Mouse (Mus musculus): ENCODE measurements around the gene Vmn1r34.
"Not testable (repeated sequence)": the region's sequence is repeated elsewhere in the genome, so short reads cannot be mapped to it uniquely, and the experiment has no call there.

The Vmn1r34 gene

DNA sequence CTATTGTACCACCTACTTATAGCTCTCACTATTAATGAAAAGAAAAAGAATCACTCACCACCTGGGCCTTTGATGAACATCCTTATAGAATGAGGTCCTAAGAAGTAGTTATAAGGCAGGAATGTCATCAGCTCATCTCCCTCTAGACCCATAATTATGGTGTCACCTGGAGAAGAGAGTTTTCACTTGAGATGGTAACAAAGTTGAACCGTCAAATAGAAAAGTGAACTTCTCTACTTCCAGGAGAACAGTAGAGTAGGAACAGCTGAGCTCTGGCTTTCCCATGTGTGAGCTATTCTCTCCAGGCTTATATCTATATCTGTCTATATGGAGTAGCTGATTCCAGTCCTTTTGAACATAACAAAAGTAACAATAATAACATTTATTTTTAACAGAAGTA, at the start of gene Vmn1r34:
Vmn1r34 (minus strand) TSS at position 101 of the 400 bp plus-strand sequence.
- in situ Hi-C loops (cut with MboI, MseI) = loop anchor here in 1 of 2 experiments (5.0 kb wide), 1 partner anchor 194 kb away; no protein-coding TSS in a partner anchor

DNA sequence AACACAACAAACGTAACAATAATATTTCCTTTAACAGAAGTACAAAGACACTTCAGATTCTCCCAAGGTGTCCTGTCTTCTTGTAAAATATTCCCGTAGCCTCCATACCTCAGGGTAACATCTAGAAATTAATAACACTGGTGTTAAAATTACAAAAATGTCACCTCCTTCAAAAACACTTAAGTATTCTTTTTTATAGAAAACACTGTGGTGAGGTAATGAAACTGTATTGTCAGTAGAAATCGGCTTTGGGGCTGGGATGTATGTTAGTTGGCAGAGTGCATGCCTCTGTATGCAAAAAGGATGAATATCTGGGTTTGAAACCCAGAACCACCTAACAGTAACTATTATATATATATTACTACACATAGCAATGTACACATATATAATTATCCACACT, 42.1 kb upstream of the Vmn1r34 start, which contains the start of gene Vmn1r35:
Vmn1r35 (minus strand) TSS at position 101 of the 400 bp plus-strand sequence.
- in situ Hi-C loops (cut with MboI, MseI) = no loop called here

DNA sequence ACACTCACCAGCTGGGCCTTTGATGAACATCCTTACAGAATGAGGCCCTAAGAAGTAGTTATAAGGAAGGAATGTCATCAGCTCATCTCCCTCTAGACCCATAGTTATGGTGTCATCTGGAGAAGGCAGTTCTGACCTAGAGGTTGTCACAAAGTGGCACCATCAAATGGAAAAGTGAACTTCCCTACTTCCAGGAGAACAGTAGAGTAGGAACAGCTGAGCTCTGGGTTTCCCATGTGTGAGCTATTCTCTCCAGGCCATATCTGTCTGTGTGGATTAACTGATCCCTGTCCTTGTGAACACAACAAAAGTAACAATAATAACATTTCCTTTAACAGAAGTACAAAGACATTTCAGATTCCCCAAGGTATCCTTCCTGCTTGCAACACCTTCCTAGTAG, 25.5 kb downstream of the Vmn1r34 start, which contains the start of gene Vmn1r33:
Vmn1r33 (minus strand) TSS at position 101 of the 400 bp plus-strand sequence.
- in situ Hi-C loops (cut with MboI, MseI) = not testable (repeated sequence)

DNA sequence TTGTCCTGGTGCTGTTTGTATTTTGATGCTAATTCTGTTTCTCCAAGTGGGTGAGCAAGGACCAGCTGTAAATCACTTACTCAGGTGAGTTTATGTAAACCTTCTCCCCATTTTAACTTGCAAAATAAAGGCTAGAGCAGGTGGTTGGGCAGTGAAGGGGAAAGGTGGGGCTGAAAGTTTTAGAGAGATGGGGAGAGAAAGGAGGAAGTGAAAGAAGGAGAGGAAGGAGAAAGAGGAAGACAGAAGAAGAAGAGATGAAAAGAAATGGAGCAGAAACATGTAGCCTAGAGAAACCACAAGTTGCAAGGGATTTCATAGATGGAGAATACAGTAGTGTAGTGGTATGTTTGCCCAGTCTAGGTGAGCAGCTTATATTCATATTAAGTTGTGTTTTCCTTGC, 47.9 kb downstream of the Vmn1r34 start:
- in situ Hi-C loops (cut with MboI, MseI) = no loop called here
